Mouse (Mus musculus) ZHBTc4 (cell line): ENCODE data around the gene Sdhaf2.

Experiments used
- DNase-seq: peaks from one replicate; pipeline ENCODE4 v3.0.0-alpha.2; 2011; ENCODE audit warnings: low read depth, low spot score

Gene Sdhaf2

GRCm38 (mm10) chr19:10497512-10498160 lies 28.3 kb downstream of the Sdhaf2 start:
- no peak for DNase-seq

GRCm38 (mm10) chr19:10496976-10497375 lies 29.0 kb downstream of the Sdhaf2 start:
- DNase-seq, result no peak

- DNase-seq, result no peak
Observed at GRCm38 (mm10) chr19:10495670-10496069, 30.3 kb downstream of the Sdhaf2 start.

GRCm38 (mm10) chr19:10486264-10486738 lies 39.6 kb downstream of the Sdhaf2 start:
- DNase-seq, result peak; percentile 81

- peak; percentile 33 for DNase-seq
Observed at GRCm38 (mm10) chr19:10482703-10483102, 43.2 kb downstream of the Sdhaf2 start, which contains the start of gene Ppp1r32. Gene Ppp1r32, minus strand, starts transcription at chr19:10482928.

GRCm38 (mm10) chr19:10479541-10479940 lies 46.4 kb downstream of the Sdhaf2 start:
- DNase-seq, result no peak

GRCm38 (mm10) chr19:10473779-10474178 lies 52.2 kb downstream of the Sdhaf2 start:
- peak; percentile 56 for DNase-seq

GRCm38 (mm10) chr19:10472958-10473357 lies 53.0 kb downstream of the Sdhaf2 start:
- DNase-seq, result no peak

GRCm38 (mm10) chr19:10469171-10469658 lies 56.7 kb downstream of the Sdhaf2 start:
- DNase-seq, result no peak

GRCm38 (mm10) chr19:10464427-10464826 lies 61.5 kb downstream of the Sdhaf2 start:
- DNase-seq, result no peak

- no peak for DNase-seq
Observed at GRCm38 (mm10) chr19:10461584-10461983, 64.4 kb downstream of the Sdhaf2 start.

- DNase-seq, result no peak
Observed at GRCm38 (mm10) chr19:10459907-10460306, 66.0 kb downstream of the Sdhaf2 start.

GRCm38 (mm10) chr19:10458096-10458495 lies 67.8 kb downstream of the Sdhaf2 start:
- DNase-seq, result no peak

GRCm38 (mm10) chr19:10457484-10457800 lies 68.5 kb downstream of the Sdhaf2 start:
- peak; percentile 97 for DNase-seq

GRCm38 (mm10) chr19:10456752-10457483 lies 69.0 kb downstream of the Sdhaf2 start, which contains the start of gene Lrrc10b:
Gene Lrrc10b, minus strand, starts transcription at chr19:10457473.
- DNase-seq, result peak; percentile 88

- DNase-seq, result no peak
Observed at GRCm38 (mm10) chr19:10455437-10455806, 70.5 kb downstream of the Sdhaf2 start.

- no peak for DNase-seq
Observed at GRCm38 (mm10) chr19:10454718-10455436, 71.1 kb downstream of the Sdhaf2 start.
